Mouse (Mus musculus) embryonic facial prominence, embryonic 13.5 days (tissue): ENCODE data around the gene Ppp4r2. TPM values are rescaled to one million over a fixed set of nuclear protein-coding genes. Genes with fewer than 3 reads are reported as not detected.

ENCODE experiments used
- ATAC-seq: fragments of 200-750 bp; cut with Nextera tagmentation; 2 replicates; pipeline ENCODE4 v1.8.0; 2017; ENCODE audit warnings: low read depth; ENCODE audit not compliant: insufficient number of reproducible peaks, insufficient read depth, low FRiP score, low TSS enrichment
- H3K27ac ChIP-seq: fragments of 300-500 bp; sonication (generic); 2 replicates; pipeline ENCODE4 v1.5.1; 2015; ENCODE audit warnings: moderate library complexity, mild to moderate bottlenecking, inconsistent platforms
- H3K27me3 ChIP-seq: fragments of 300-500 bp; sonication (generic); 2 replicates; pipeline ENCODE4 v1.6.1; 2015; ENCODE audit warnings: mild to moderate bottlenecking, inconsistent platforms
- H3K36me3 ChIP-seq: fragments of 300-500 bp; sonication (generic); 2 replicates; pipeline ENCODE4 v1.6.1; 2015; ENCODE audit warnings: mild to moderate bottlenecking, inconsistent platforms
- H3K4me1 ChIP-seq: fragments of 300-500 bp; sonication (generic); 2 replicates; pipeline ENCODE4 v1.6.1; 2015; ENCODE audit warnings: inconsistent platforms
- H3K4me2 ChIP-seq: fragments of 300-500 bp; sonication (generic); 2 replicates; pipeline ENCODE4 v1.6.1; 2015; ENCODE audit warnings: moderate library complexity, mild to moderate bottlenecking, inconsistent platforms
- H3K4me3 ChIP-seq: fragments of 300-500 bp; sonication (generic); 2 replicates; pipeline ENCODE4 v1.5.1; 2015; ENCODE audit warnings: mild to moderate bottlenecking, inconsistent platforms
- H3K9ac ChIP-seq: fragments of 300-500 bp; sonication (generic); 2 replicates; pipeline ENCODE4 v1.6.1; 2015; ENCODE audit warnings: mild to moderate bottlenecking, inconsistent platforms
- H3K9me3 ChIP-seq: fragments of 300-500 bp; sonication (generic); 2 replicates; pipeline ENCODE4 v1.6.1; 2016; ENCODE audit warnings: inconsistent platforms
- whole genome bisulfite sequencing: fragments of 180-500 bp; shearing (Covaris S2); methylation state at CpG from one replicate; pipeline ENCODE4 v1.1.7; 2015; ENCODE audit warnings: mixed read lengths; 5-methylcytosine and 5-hydroxymethylcytosine counted together
- polyA plus RNA-seq: library from polyadenylated mRNA; unstranded; fragments of >200 nt; fragmentation: Nextera tagmentation; extraction: Ambion mirVana; gene quantifications from 2 replicates; pipeline ENCODE4 v1.2.1, GENCODE M21; 2015

Gene Ppp4r2
- polyA plus RNA-seq, 1 experiment from 2014 or later, result 25.4 TPM

- Histone ChIP-seq H3K27ac (no peak overlapping the region), H3K4me3 (no peak overlapping the region), H3K4me2 (no peak overlapping the region), H3K36me3 (peaks cover 25% of the 10 kb centered on the region), H3K4me1 (no peaks in the 10 kb centered on the region), H3K9ac (no peak overlapping the region), H3K9me3 (no peaks in the 10 kb centered on the region), H3K27me3 (no peaks in the 10 kb centered on the region)
- no peak for ATAC-seq
- WGBS, result 54% methylated on average over 5 of the region's 5 CpGs
Measured at GRCm38 (mm10) chr6:100868863-100869262, 35.4 kb downstream of the Ppp4r2 start.

DNA sequence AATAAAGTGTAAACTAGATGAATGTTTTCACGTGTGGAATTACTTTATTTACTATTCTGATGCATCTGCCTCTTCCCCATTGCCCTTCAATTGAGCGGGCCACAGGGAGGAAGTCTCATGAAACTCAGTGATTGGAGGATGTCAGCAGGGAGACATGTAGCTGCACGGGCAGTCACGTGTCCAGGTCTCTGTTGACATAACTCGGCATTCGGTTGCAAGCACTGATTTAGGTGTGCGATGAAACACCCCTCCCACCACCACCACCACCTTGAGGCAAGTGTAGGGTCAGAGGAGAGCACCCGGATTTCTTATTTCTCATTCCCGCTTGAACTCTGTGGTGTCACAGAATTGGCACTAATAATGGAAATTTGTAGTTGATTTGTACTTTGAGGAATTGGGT, 36.5 kb downstream of the Ppp4r2 start:
- Histone ChIP-seq H3K9me3 (no peaks in the 10 kb centered on the region), H3K27me3 (no peaks in the 10 kb centered on the region), H3K4me3 (no peak overlapping the region), H3K9ac (no peak overlapping the region), H3K36me3 (peaks cover 20% of the 10 kb centered on the region), H3K4me1 (no peaks in the 10 kb centered on the region), H3K4me2 (no peak overlapping the region), H3K27ac (no peak overlapping the region)
- WGBS, result 82% methylated on average over 9 of the region's 9 CpGs
- ATAC-seq, result no peak

DNA sequence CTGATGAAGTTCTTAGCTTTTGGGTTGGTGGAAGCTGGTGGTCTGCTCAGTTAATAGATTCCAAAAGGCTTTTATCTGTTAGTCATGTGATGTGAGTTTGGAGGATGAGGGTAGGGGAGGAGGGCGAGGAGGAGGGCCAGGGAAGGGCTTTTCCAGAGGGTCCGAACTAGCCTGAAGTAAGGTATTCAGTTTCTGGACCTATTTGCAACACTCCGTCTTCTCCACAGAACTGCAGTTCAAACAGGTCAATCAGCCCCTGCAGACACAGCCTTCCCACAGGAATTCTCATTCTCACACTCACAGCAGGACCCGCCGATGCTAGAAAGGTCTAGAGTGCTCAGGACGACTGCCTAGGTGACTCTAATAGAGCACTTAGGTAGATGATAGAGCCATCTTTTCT, 39.8 kb downstream of the Ppp4r2 start:
- no peaks in the 10 kb centered on the region for H3K4me1 ChIP-seq
- no peak for ATAC-seq
- 66% methylated on average over 6 of the region's 6 CpGs for WGBS
- no peak overlapping the region for H3K4me3 ChIP-seq
- H3K36me3 ChIP-seq, result peaks cover 4% of the 10 kb centered on the region; the same call in 1 of the 2 replicates
- H3K27ac ChIP-seq, result no peak overlapping the region
- H3K27me3 ChIP-seq, result no peaks in the 10 kb centered on the region
- H3K9ac ChIP-seq, result no peak overlapping the region
- no peaks in the 10 kb centered on the region for H3K9me3 ChIP-seq
- H3K4me2 ChIP-seq, result no peak overlapping the region

- Histone ChIP-seq H3K27ac (no peak overlapping the region), H3K4me2 (no peak overlapping the region), H3K4me1 (no peaks in the 10 kb centered on the region), H3K4me3 (no peak overlapping the region), H3K36me3 (no peaks in the 10 kb centered on the region), H3K9me3 (no peaks in the 10 kb centered on the region), H3K27me3 (peaks cover 17% of the 10 kb centered on the region), H3K9ac (no peak overlapping the region)
- WGBS, result 70% methylated on average over 20 of the region's 20 CpGs
- ATAC-seq, result no peak
Measured at GRCm38 (mm10) chr6:100875862-100876623, 42.6 kb downstream of the Ppp4r2 start.

GRCm38 (mm10) chr6:100876624-100877017, 43.2 kb downstream of the Ppp4r2 start:
- no peaks in the 10 kb centered on the region for H3K36me3 ChIP-seq
- 0 out of 2 replicates have a peak, but pooled peaks cover under 1% of the 10 kb centered on the region for H3K4me1 ChIP-seq
- no peak overlapping the region for H3K4me2 ChIP-seq
- WGBS, result 86% methylated on average over 12 of the region's 12 CpGs
- peaks cover 22% of the 10 kb centered on the region for H3K27me3 ChIP-seq
- no peak for ATAC-seq
- no peaks in the 10 kb centered on the region for H3K9me3 ChIP-seq
- no peak overlapping the region for H3K9ac ChIP-seq
- H3K4me3 ChIP-seq, result no peak overlapping the region
- H3K27ac ChIP-seq, result no peak overlapping the region

- Histone ChIP-seq H3K9me3 (no peaks in the 10 kb centered on the region), H3K4me2 (no peak overlapping the region), H3K4me3 (no peak overlapping the region), H3K27me3 (peaks cover 22% of the 10 kb centered on the region), H3K4me1 (peaks cover 12% of the 10 kb centered on the region; the same call in 1 of the 2 replicates), H3K36me3 (no peaks in the 10 kb centered on the region), H3K9ac (no peak overlapping the region), H3K27ac (no peak overlapping the region)
- 75% methylated on average over 13 of the region's 13 CpGs for WGBS
- ATAC-seq, result no peak
Measured at GRCm38 (mm10) chr6:100878546-100878945, 45.1 kb downstream of the Ppp4r2 start.

GRCm38 (mm10) chr6:100879607-100880006, 46.2 kb downstream of the Ppp4r2 start:
- Histone ChIP-seq H3K4me1 (peaks cover 12% of the 10 kb centered on the region; the same call in 1 of the 2 replicates), H3K9ac (no peak overlapping the region), H3K27me3 (peaks cover 22% of the 10 kb centered on the region), H3K36me3 (no peaks in the 10 kb centered on the region), H3K4me3 (no peak overlapping the region), H3K27ac (no peak overlapping the region), H3K9me3 (no peaks in the 10 kb centered on the region), H3K4me2 (no peak overlapping the region)
- ATAC-seq, result no peak
- WGBS, result 43% methylated on average over 10 of the region's 10 CpGs

GRCm38 (mm10) chr6:100881657-100882056, 48.2 kb downstream of the Ppp4r2 start:
- no peaks in the 10 kb centered on the region for H3K36me3 ChIP-seq
- no peak overlapping the region for H3K4me3 ChIP-seq
- no peaks in the 10 kb centered on the region for H3K9me3 ChIP-seq
- H3K27me3 ChIP-seq, result peaks cover 22% of the 10 kb centered on the region
- no peak overlapping the region for H3K4me2 ChIP-seq
- no peak overlapping the region for H3K27ac ChIP-seq
- no peak for ATAC-seq
- peaks cover 12% of the 10 kb centered on the region; the same call in 1 of the 2 replicates for H3K4me1 ChIP-seq
- no peak overlapping the region for H3K9ac ChIP-seq
- WGBS, result 79% methylated on average over 9 of the region's 9 CpGs

DNA sequence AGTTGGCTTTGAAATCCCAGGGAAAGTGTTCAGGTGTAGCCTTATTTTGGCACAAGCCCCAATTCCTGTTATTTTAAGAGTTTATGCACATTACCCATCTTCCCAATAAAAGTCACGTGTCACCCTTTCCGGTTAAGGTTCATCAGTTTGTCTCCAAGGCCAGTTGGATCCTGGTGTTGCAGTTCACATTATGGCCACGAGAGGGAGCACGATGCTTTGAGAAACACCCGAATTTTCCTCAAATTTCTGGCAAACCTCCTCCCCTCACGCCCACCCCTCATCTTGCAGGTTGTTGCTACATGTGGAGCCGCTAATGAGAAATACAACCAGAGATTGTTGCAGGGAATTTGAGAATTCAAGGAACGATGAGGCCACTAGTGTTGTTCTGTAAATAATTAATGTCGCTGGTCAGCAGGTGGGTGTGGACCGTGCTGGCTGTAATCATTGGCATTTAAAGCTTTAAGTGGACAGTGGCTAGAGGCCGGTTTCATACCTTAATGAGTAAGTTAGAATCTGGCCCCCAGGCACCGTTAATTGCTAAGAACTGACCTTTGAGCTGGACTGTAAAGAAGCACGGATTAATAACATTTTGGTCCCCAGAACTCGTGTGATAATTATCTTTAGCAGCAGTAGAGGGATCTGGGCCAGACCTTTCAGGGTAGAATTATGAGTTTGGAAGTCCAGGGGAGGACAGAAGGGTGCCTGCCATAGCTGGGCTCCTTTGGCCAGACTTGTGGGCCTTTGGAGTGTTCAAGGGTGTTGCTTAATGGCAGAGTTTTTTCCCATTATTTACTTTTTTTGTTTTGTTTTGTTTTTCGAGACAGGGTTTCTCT, 49.2 kb downstream of the Ppp4r2 start:
- Histone ChIP-seq H3K36me3 (no peaks in the 10 kb centered on the region), H3K9ac (no peak overlapping the region), H3K4me1 (peaks cover 12% of the 10 kb centered on the region; the same call in 1 of the 2 replicates), H3K9me3 (no peaks in the 10 kb centered on the region), H3K4me2 (peak overlapping the region; percentile 42), H3K27ac (no peak overlapping the region), H3K4me3 (no peak overlapping the region), H3K27me3 (peaks cover 22% of the 10 kb centered on the region)
- WGBS, result 16% methylated on average over 15 of the region's 15 CpGs
- ATAC-seq, result no peak

DNA sequence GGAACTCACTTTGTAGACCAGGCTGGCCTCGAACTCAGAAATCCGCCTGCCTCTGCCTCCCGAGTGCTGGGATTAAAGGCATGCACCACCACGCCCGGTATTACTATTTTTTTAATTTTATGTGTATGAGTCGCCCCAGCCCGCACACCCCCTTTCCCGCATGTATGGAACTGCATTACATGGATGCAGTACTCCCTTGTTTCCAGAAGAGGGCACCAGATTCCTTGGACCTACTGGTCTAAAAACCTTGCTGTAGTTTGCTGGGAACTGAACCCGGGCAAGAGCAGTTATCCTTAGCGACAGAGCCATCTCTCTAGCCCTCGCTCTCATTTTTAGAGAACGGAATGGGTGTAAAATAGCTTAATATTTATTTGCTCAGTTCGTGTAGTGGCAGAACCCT, 49.8 kb downstream of the Ppp4r2 start:
- Histone ChIP-seq H3K9me3 (no peaks in the 10 kb centered on the region), H3K27me3 (peaks cover 22% of the 10 kb centered on the region), H3K36me3 (no peaks in the 10 kb centered on the region), H3K4me1 (peaks cover 12% of the 10 kb centered on the region; the same call in 1 of the 2 replicates), H3K9ac (no peak overlapping the region), H3K4me3 (no peak overlapping the region), H3K27ac (no peak overlapping the region), H3K4me2 (no peak overlapping the region)
- WGBS, result 45% methylated on average over 13 of the region's 13 CpGs
- no peak for ATAC-seq

- no peak overlapping the region for H3K9ac ChIP-seq
- H3K27ac ChIP-seq, result no peak overlapping the region
- ATAC-seq, result no peak
- 93% methylated on average over 12 of the region's 12 CpGs for WGBS
- peaks cover 12% of the 10 kb centered on the region; the same call in 1 of the 2 replicates for H3K4me1 ChIP-seq
- H3K9me3 ChIP-seq, result no peaks in the 10 kb centered on the region
- peaks cover 10% of the 10 kb centered on the region for H3K27me3 ChIP-seq
- no peak overlapping the region for H3K4me2 ChIP-seq
- H3K36me3 ChIP-seq, result no peaks in the 10 kb centered on the region
- H3K4me3 ChIP-seq, result no peak overlapping the region
Measured at GRCm38 (mm10) chr6:100884594-100885225, 51.3 kb downstream of the Ppp4r2 start.
